Mouse (Mus musculus) lung, adult 2 months (tissue): ENCODE results near the gene Mrvi1.

ENCODE experiments used
- CTCF ChIP-seq: fragments of 200-500 bp; IDR thresholded peaks from 2 replicates; pipeline ENCODE4 v1.5.1; 2011; ENCODE audit warnings: mild to moderate bottlenecking, low read length, control low read depth; ENCODE audit not compliant: insufficient read depth
- POLR2A ChIP-seq: fragments of 200-500 bp; IDR thresholded peaks from 2 replicates; pipeline ENCODE4 v1.6.1; 2011; ENCODE audit warnings: low read depth, mild to moderate bottlenecking, control low read depth, low read length, borderline replicate concordance; ENCODE audit errors: extremely low read depth

DNA sequence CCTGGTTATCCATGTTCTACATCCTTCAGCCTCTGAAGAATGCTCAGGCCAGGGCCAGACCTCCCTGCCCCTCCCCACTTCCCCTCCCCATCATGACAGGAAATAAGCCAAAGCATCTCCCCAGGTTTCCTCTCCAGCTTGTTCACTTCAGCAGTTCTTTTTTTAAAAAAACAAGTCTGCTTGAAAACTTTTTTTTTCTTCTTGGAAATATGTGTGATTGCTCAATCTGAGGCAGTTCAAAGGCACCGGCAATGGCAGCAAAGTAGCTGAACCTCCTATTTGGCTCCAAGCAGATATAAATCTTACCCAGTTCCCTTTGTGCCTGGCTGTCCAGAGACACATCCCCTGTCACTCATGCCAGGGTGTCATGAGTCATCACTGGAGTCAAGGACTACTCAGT lies 29.1 kb downstream of the Mrvi1 start:
- TF ChIP-seq CTCF, result no peak
- TF ChIP-seq POLR2A, result no peak
